Mouse (Mus musculus): Measurements from ENCODE around the gene Stx1a.

DNA sequence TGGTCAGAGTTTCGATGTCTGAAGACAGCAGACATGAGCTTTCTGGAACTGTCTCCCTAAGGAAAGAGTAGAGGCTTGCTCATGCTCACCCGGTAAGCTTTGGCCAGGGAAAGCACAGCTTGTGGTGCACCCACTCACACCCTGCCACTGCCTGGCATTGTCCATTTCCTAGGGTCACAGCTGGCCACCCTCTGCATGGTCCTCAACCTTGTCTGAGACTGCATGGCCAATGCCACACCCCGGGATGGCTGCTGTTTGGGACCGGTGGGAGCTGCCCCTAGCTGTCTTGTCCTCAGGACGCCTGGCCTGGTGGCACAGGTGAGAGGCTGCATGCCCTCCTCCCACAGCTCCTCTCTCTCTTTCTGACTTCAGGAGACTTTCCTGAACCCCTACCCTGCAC is 25.3 kb downstream of the Stx1a start:
- TF ChIP-seq CTCF (IDR thresholded peaks at IDR 0.05) (no peak), POLR2A (IDR thresholded peaks at IDR 0.05; ENCODE audit: insufficient read depth, low read depth, low read length) (no peak)
